Mouse (Mus musculus) gastrocnemius, postnatal 25 days (tissue): Measurements from ENCODE around the gene Fam110a. TPM values are rescaled to one million over a fixed set of nuclear protein-coding genes. Genes with fewer than 3 reads are reported as not detected.

Experiments used
- DNase-seq: peaks from one replicate; pipeline ENCODE4 v3.0.0; 2022
- microRNA-seq, 2 experiments: library from miRNA; unstranded; fragments of <30 nt; microRNA quantifications; one replicate each; pipeline ENCODE4 v1.2.0; 2021; ENCODE audit warnings: borderline replicate concordance in 2 of 2
- total RNA-seq, 2 experiments: library from RNA; stranded (reverse); gene quantifications; 1 replicate in 1 of 2; 2 replicates in 1 of 2; pipeline ENCODE4 v1.2.3; 2021

Fam110a gene
- total RNA-seq, 2 experiments from 2014 or later = 2.2 to 2.9 TPM

DNA sequence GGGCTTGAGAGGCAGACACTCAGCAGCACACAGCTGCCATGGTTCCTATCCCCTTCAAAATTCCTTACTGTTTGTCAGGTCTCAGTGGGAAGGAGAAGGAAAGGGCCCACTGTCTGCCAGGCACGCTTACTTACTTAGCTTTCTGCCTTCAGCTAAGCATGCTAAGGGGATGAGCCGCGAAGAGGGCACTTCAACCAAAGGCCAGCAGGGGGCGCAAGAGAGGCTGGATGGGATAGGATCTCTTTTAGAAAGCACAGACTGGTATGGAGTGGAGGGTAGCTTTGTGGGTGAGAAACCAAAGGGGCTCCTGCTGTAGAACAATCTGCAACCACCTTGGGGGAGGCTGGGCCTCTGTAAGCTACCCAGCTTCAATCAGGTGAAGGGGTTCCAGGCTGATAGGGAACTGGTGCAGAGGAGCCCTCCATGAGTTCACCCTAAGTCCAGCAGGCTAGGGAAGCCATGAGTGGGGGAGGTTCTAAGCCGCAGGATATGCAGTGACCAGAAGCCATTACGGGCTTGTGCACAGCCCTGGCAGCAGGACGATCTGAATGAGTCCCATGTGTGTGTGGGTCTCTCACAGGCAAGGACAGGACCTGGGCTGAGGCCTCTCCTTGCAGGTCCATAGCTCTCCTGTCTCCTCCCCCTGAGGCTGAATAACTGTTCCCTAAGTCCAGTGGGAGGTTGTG, 49.5 kb downstream of the Fam110a start:
- DNase-seq = peak; percentile 57

DNA sequence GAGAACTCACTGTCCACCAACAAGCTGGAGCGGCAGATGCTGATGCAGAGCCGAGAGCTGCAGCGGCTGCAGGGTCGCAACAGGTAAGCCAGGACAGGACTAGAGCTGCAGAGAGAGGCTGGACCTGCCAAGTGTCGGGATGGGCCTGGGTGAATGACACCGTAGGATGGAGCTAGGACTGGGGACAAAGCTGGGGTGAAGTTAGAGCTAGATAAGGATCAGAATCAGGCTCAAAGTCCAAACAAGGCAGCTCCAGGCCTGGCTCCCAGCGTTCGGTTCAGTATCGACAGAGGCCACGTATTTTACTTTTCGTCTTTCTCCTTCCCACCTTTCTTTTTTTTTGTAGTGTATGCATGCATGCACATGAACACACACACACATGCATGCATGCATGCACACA, 52.9 kb downstream of the Fam110a start:
- DNase-seq = no peak

- no peak for DNase-seq
Observed at GRCm38 (mm10) chr2:151925715-151926114, 54.3 kb downstream of the Fam110a start.

DNA sequence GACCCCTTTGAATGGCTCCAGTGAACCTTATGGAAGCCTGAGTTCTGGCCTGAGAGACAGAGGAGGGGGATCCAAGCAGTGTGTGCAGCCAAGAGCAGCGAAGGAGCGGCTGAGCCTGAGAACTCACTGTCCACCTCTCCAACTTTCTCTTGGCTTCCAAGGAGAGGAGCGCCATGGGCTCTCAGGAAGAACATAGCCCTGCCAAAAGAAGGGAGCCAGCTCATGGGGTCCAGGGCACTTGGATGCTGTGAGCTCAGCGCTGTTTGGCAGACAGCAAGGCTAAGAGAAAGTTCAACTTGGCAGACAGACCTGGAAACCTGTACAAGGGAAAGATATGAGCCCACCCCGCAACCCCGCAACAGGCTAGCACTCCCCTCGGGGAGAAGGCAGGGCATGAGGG, 55.7 kb downstream of the Fam110a start:
- DNase-seq = no peak

- DNase-seq = peak; percentile 72
Observed at GRCm38 (mm10) chr2:151921596-151921995, 58.4 kb downstream of the Fam110a start.

DNA sequence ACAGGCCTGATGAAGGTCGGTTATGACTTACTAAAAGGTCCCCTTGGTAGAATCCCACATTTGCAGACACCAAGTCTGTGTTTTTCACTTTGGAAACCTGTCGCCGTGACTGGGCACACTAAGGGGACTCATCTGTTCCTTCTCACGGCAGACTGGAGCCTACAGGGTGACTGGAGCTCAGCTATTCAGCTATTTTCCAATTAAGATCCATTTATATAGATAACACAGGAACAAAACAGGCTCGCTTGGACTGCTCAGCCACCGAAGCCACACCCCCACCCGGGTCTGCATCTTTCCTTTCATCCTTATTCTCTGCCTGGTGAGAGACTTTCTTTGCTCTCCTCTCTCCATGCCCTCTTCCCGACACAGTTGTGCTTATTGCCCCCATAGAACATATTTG, 59.0 kb downstream of the Fam110a start:
- no peak for DNase-seq

Small RNA genes within 50 kb of the gene (microRNA-seq; reads per million reads assigned to microRNA genes)
- gene Mir1953 = 0 reads per million in 2 experiments

Other genes with a start within 250 kb of the Fam110a start
- 10 to 100 TPM; 15.3 to 17.9 TPM for gene Psmf1, start 236.0 kb downstream of the Fam110a start, total RNA-seq
- gene Rspo4, start 137.3 kb downstream of the Fam110a start, total RNA-seq = not detected
- under 1 TPM; 0.11 to 0.15 TPM for gene Angpt4, start 69.0 kb downstream of the Fam110a start, total RNA-seq
- gene Slc52a3, start 16.3 kb upstream of the Fam110a start, total RNA-seq = under 1 TPM; 0.94 to 1.00 TPM
- not detected for gene Scrt2, start 101.3 kb upstream of the Fam110a start, total RNA-seq
- 10 to 100 TPM; 18.8 to 24.8 TPM for gene Srxn1, start 125.3 kb upstream of the Fam110a start, total RNA-seq
- gene Tcf15, start 163.3 kb upstream of the Fam110a start, total RNA-seq = 10 to 100 TPM; 11.2 to 12.4 TPM
- gene Csnk2a1, start 246.6 kb upstream of the Fam110a start, total RNA-seq = 10 to 100 TPM; 78.6 to 79.8 TPM